Mouse (Mus musculus) forebrain, embryonic 11.5 days (tissue): ENCODE measurements around the gene Fam90a1a. TPM values are rescaled to one million over a fixed set of nuclear protein-coding genes. Genes with fewer than 3 reads are reported as not detected.
"Not testable (repeated sequence)": the region's sequence is repeated elsewhere in the genome, so short reads cannot be mapped to it uniquely, and the experiment has no call there.

Experiments
- ATAC-seq: fragments of 200-750 bp; cut with Nextera tagmentation; replicated peaks from 2 replicates; pipeline ENCODE4 v1.8.0; 2017; ENCODE audit warnings: moderate TSS enrichment; ENCODE audit not compliant: low FRiP score
- DNase-seq: peaks from one replicate; pipeline ENCODE4 v3.0.0-alpha.2; 2017; ENCODE audit warnings: low spot score
- H3K27ac ChIP-seq: fragments of 300-500 bp; sonication (generic); 2 replicates; pipeline ENCODE4 v1.5.1; 2014; ENCODE audit warnings: low read depth, low read length
- H3K27me3 ChIP-seq: fragments of 300-500 bp; sonication (generic); 2 replicates; pipeline ENCODE4 v1.6.1; 2014; ENCODE audit warnings: mild to moderate bottlenecking, low read length, mixed read lengths; ENCODE audit not compliant: control insufficient read depth, insufficient read depth
- H3K36me3 ChIP-seq: fragments of 300-500 bp; sonication (generic); 2 replicates; pipeline ENCODE4 v1.6.1; 2014; ENCODE audit warnings: mild to moderate bottlenecking, low read length, moderate library complexity, mixed read lengths; ENCODE audit not compliant: control insufficient read depth, insufficient read depth
- H3K4me1 ChIP-seq: fragments of 300-500 bp; sonication (generic); replicated peaks from 2 replicates; pipeline ENCODE4 v1.6.1; 2014; ENCODE audit warnings: low read length, mixed read lengths; ENCODE audit not compliant: control insufficient read depth, insufficient read depth
- H3K4me2 ChIP-seq: fragments of 300-500 bp; sonication (generic); 2 replicates; pipeline ENCODE4 v1.6.1; 2014; ENCODE audit warnings: low read depth, mild to moderate bottlenecking, low read length, moderate library complexity, mixed read lengths; ENCODE audit not compliant: severe bottlenecking
- H3K4me3 ChIP-seq: fragments of 300-500 bp; sonication (generic); 2 replicates; pipeline ENCODE4 v1.5.1; 2014; ENCODE audit warnings: low read depth, low read length
- H3K9ac ChIP-seq: fragments of 300-500 bp; sonication (generic); 2 replicates; pipeline ENCODE4 v1.6.1; 2014; ENCODE audit warnings: low read length
- H3K9me3 ChIP-seq: fragments of 300-500 bp; sonication (generic); 2 replicates; pipeline ENCODE4 v1.6.1; 2016; ENCODE audit warnings: low read length, mixed read lengths; ENCODE audit not compliant: control insufficient read depth
- WGBS: fragments of 180-500 bp; shearing (Covaris S2); extraction: QIAGEN DNeasy Blood & Tissue Kit; methylation state at CpG from one replicate; pipeline ENCODE4 v1.1.7; 2014; 5-methylcytosine and 5-hydroxymethylcytosine counted together
- polyA plus RNA-seq: library from polyadenylated mRNA; unstranded; fragments of >200 nt; fragmentation: Nextera tagmentation; extraction: Ambion mirVana; gene quantifications from 2 replicates; pipeline ENCODE4 v1.2.1, GENCODE M21; 2014

The Fam90a1a gene
- polyA plus RNA-seq: not detected in 2 replicates

- Histone ChIP-seq H3K27me3 (no peaks in the 10 kb centered on the region), H3K4me2 (no peak within 1 kb of the TSS), H3K9me3 (no peaks in the 10 kb centered on the region), H3K4me3 (no peak within 1 kb of the TSS), H3K9ac (no peak within 1 kb of the TSS), H3K36me3 (no peaks in the 10 kb centered on the region), H3K27ac (no peak within 1 kb of the TSS), H3K4me1 (no peaks in the 10 kb centered on the region)
- no peak for DNase-seq
- no peak for ATAC-seq
- 88% methylated on average over 2 of the region's 2 CpGs for WGBS
These were observed at the start of gene Fam90a1a for GRCm38 (mm10) chr8:21958414-21958813. Fam90a1a (plus strand) TSS chr8:21958714.

GRCm38 (mm10) chr8:21911931-21912330 lies 46.6 kb upstream of the Fam90a1a start:
- Histone ChIP-seq H3K36me3 (no peaks in the 10 kb centered on the region), H3K9me3 (no peaks in the 10 kb centered on the region), H3K4me2 (no peak overlapping the region), H3K9ac (no peak overlapping the region), H3K27ac (no peak overlapping the region), H3K4me1 (no peaks in the 10 kb centered on the region), H3K4me3 (no peak overlapping the region), H3K27me3 (no peaks in the 10 kb centered on the region)
- WGBS: 11% methylated on average over 1 of the region's 1 CpGs
- ATAC-seq (no peak), DNase-seq (no peak)

GRCm38 (mm10) chr8:21912554-21912953 lies 46.0 kb upstream of the Fam90a1a start:
- Histone ChIP-seq H3K27ac (no peak overlapping the region), H3K4me3 (no peak overlapping the region), H3K9ac (no peak overlapping the region), H3K9me3 (no peaks in the 10 kb centered on the region), H3K4me2 (no peak overlapping the region), H3K27me3 (no peaks in the 10 kb centered on the region), H3K4me1 (no peaks in the 10 kb centered on the region), H3K36me3 (no peaks in the 10 kb centered on the region)
- DNase-seq: no peak
- WGBS: 15% methylated on average over 2 of the region's 2 CpGs
- no peak for ATAC-seq

- Histone ChIP-seq H3K9ac (no peak overlapping the region), H3K36me3 (no peaks in the 10 kb centered on the region), H3K4me2 (no peak overlapping the region), H3K27me3 (no peaks in the 10 kb centered on the region), H3K4me1 (no peaks in the 10 kb centered on the region), H3K4me3 (no peak overlapping the region), H3K27ac (no peak overlapping the region), H3K9me3 (no peaks in the 10 kb centered on the region)
- no peak for DNase-seq
- no peak for ATAC-seq
- WGBS: 79% methylated on average over 3 of the region's 3 CpGs
These were observed 42.9 kb upstream of the Fam90a1a start for GRCm38 (mm10) chr8:21915625-21916024.

GRCm38 (mm10) chr8:21930754-21931153 lies 27.8 kb upstream of the Fam90a1a start:
- 78% methylated on average over 3 of the region's 3 CpGs for WGBS
- H3K4me2 ChIP-seq, H3K27ac ChIP-seq, H3K36me3 ChIP-seq, H3K9ac ChIP-seq, H3K9me3 ChIP-seq, H3K27me3 ChIP-seq, DNase-seq, H3K4me1 ChIP-seq, H3K4me3 ChIP-seq, ATAC-seq: not testable (repeated sequence)

GRCm38 (mm10) chr8:21932610-21933009 lies 25.9 kb upstream of the Fam90a1a start, which contains the start of gene Defb15:
Defb15 (minus strand) TSS chr8:21932710.
- 89% methylated on average over 6 of the region's 6 CpGs for WGBS

GRCm38 (mm10) chr8:21938052-21938451 lies 20.5 kb upstream of the Fam90a1a start, which contains the start of gene Defb35:
Defb35 (plus strand) TSS chr8:21938352.
- H3K27me3 ChIP-seq, H3K4me3 ChIP-seq, H3K9ac ChIP-seq, H3K36me3 ChIP-seq, H3K9me3 ChIP-seq, DNase-seq, ATAC-seq, H3K4me2 ChIP-seq, H3K4me1 ChIP-seq, H3K27ac ChIP-seq: not testable (repeated sequence)
- WGBS: 88% methylated on average over 4 of the region's 4 CpGs

More at GRCm38 (mm10) chr8:21932610-21933009, 25.9 kb upstream of the Fam90a1a start, which contains the start of gene Defb15:
- Histone ChIP-seq H3K4me3 (no peak within 1 kb of the TSS), H3K4me1 (no peaks in the 10 kb centered on the region), H3K27ac (no peak within 1 kb of the TSS), H3K36me3 (no peaks in the 10 kb centered on the region), H3K9me3 (no peaks in the 10 kb centered on the region), H3K9ac (no peak within 1 kb of the TSS), H3K4me2 (no peak within 1 kb of the TSS), H3K27me3 (no peaks in the 10 kb centered on the region)
- ATAC-seq: no peak
- no peak for DNase-seq

GRCm38 (mm10) chr8:21946462-21946861 lies 12.1 kb upstream of the Fam90a1a start, which contains the start of gene Defb13:
Defb13 (plus strand) TSS chr8:21946762.
- DNase-seq: no peak
- Histone ChIP-seq H3K4me1 (no peaks in the 10 kb centered on the region), H3K36me3 (no peaks in the 10 kb centered on the region), H3K27ac (no peak within 1 kb of the TSS), H3K9me3 (no peaks in the 10 kb centered on the region), H3K4me2 (no peak within 1 kb of the TSS), H3K9ac (no peak within 1 kb of the TSS), H3K27me3 (no peaks in the 10 kb centered on the region), H3K4me3 (no peak within 1 kb of the TSS)
- 76% methylated on average over 6 of the region's 6 CpGs for WGBS
- ATAC-seq: no peak

- H3K27me3 ChIP-seq: no peaks in the 10 kb centered on the region
- H3K27ac ChIP-seq: no peak overlapping the region
- no peaks in the 10 kb centered on the region for H3K9me3 ChIP-seq
- 67% methylated on average over 9 of the region's 9 CpGs for WGBS
- no peak for ATAC-seq
- no peaks in the 10 kb centered on the region for H3K4me1 ChIP-seq
- H3K4me2 ChIP-seq: no peak overlapping the region
- H3K9ac ChIP-seq: no peak overlapping the region
- H3K36me3 ChIP-seq: no peaks in the 10 kb centered on the region
- DNase-seq: no peak
- H3K4me3 ChIP-seq: no peak overlapping the region
These were observed 11.1 kb upstream of the Fam90a1a start for GRCm38 (mm10) chr8:21947311-21948017.
